Mouse (Mus musculus) heart, adult 10 weeks (tissue): ENCODE measurements around the gene Mettl13. TPM values are rescaled to one million over a fixed set of nuclear protein-coding genes. Genes with fewer than 3 reads are reported as not detected.

Experiments
- polyA plus RNA-seq: library from polyadenylated mRNA; stranded (reverse); fragments of 350-450 nt; fragmentation: Illumina TruSeq; extraction: RNeasy Lipid Tissue Mini Kit (QIAGEN cat#74804); gene quantifications from one replicate; pipeline ENCODE4 v1.2.3, GENCODE M21; 2014; ENCODE audit warnings: low read depth, low replicate concordance

Mettl13 gene
- 5.2 TPM for polyA plus RNA-seq

DNA sequence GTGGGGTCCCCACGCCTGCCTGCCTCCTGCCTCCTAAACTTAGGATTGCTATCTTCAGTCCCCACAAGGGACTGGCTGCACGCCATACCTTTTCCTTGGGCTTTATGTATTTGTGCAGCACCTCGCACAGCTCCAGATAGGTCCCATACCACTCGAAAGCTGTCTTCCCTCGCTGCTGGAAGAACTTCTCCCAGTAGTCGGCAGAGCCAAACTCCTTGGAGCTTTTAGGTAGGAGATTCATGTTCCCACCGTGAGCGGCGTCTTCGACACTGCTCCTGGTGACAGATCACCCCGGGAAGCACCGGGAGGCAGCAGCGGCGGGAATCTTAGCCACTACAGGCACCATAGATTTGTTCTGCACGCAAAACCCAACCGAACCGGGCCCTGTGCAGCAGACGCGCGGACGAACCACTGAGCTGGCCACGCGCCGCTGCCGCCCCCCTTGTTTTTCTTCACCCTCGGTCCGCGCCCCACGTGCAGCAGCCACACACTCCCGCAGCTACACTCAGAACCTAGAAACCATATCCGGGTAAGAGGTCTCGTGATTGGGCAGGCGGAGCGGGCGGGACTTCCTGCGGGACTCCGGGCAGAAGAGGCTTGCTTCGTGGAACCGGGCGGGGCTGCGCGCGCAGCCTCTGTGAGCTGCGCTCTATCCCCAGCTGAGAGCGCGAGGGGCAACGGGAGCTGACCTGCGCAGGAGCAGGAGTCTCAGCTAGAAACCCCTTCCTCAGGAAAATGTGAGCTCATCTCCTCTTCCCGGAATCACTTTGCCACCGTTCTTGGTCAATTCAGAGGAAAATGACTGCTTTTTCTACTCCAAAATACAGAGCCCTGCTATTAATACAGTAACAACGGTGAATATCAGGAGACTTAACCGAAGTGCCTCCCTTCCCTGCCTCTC lies at the start of gene Mettl13:
Mettl13 (minus strand) TSS at position 536 of the 901 bp plus-strand sequence.

DNA sequence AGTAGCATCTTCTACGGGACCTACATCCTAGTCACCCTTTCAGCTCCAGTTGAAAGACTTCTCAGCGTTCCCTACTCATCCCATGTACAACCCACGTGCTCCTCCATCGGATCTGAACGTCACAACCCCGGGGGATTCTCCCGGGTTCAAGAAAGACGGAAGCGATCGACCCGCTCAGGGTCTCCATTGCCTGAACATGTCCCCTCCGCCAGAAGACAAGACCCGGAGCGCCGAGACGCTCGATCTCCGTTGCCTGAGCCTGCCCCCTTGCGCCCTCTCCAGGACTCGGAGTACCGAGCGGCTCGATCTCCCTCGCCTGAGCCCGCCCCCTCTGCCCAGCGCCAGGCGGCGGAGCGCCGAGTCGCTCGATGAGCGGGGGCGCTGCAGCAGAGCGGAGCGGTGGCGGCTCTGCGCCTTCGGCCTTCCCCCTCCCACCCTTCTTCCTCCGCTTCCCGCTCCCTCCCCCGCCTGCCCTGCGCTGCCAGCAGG lies 22.0 kb upstream of the Mettl13 start, which contains the start of gene Vamp4:
Vamp4 (plus strand) TSS at position 256 of the 489 bp plus-strand sequence.

Other genes with a start within 250 kb of the Mettl13 start
- gene Dnm3, start 70.5 kb downstream of the Mettl13 start, polyA plus RNA-seq = 3.8 TPM
- gene Vamp4, start 22.0 kb upstream of the Mettl13 start, polyA plus RNA-seq = 27.2 TPM
- 8.6 TPM for gene Myoc, start 90.6 kb upstream of the Mettl13 start, polyA plus RNA-seq
- not detected for gene Myocos, start 109.7 kb upstream of the Mettl13 start, polyA plus RNA-seq
- 29.5 TPM for gene Prrc2c, start 192.0 kb upstream of the Mettl13 start, polyA plus RNA-seq